Mouse (Mus musculus): ENCODE measurements at regions not wholly inside any gene's neighbourhood (a gene's known extent, or its start where the extent isn't known, plus 50 kb on each side); places are given as distances from the start of the nearest gene placed in this dataset.

DNA sequence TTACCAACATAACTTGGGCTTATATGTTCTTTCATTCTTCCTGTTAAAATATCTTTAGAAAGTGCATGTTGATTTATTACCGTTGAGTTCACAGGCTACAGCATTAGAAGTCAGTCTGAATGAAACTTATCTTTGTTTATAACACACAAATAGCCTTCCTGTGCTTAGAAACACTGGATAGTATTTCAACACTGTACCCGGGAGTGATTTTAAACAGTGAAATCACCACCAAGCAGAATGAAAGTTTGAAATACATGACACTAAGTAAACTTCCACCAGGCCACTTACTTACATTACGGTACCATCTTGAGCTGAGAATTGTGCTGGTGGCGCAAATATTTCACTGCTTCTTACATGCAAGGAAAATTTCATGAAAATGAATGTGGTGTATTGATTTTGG lies 516.5 kb upstream of the Ccdc54 start:
- no peak for DNase-seq
- H3K4me3 ChIP-seq (ENCODE audit: control insufficient read depth, insufficient read depth, low read length), result no peak overlapping the region
- WGBS, result 58% methylated on average over 4 of the region's 4 CpGs
- H3K27ac ChIP-seq (ENCODE audit: control insufficient read depth, insufficient read depth, low read length), result no peak overlapping the region
- no peaks in the 10 kb centered on the region for H3K36me3 ChIP-seq (ENCODE audit: control insufficient read depth, insufficient read depth, low read length)
- no peaks in the 10 kb centered on the region for H3K27me3 ChIP-seq (ENCODE audit: control insufficient read depth, insufficient read depth, low read length)
- TF ChIP-seq CTCF (IDR thresholded peaks at IDR 0.05; ENCODE audit: borderline replicate concordance, control insufficient read depth, extremely low read depth, insufficient read depth, low read length, poor library complexity) (no peak), POLR2A (IDR thresholded peaks at IDR 0.05; ENCODE audit: control insufficient read depth, extremely low read depth, insufficient read depth, low read length, poor library complexity) (no peak)
- no peaks in the 10 kb centered on the region for H3K4me1 ChIP-seq (replicated peaks; ENCODE audit: control insufficient read depth, insufficient read depth, low read length)

DNA sequence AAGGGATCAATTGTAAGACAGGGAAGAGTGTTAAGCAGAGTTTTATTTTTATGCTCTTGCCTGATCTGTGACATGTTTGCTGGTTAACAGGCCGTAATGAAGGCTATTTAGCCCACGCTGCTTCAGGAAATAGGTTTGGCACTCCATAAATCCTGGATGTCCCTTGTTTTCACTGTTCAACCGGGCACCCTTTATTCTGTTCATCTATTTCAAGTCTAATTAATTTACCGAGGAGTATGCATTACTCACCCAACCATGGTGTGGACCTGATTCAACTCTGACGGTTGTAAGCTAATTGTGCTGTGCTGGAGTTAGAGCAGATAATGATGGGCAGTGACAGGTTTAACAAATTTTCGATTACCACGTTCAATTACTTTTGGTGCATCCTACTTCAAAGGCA lies 495.6 kb upstream of the Ccdc54 start:
- Histone ChIP-seq H3K27me3 (ENCODE audit: control insufficient read depth, insufficient read depth, low read length) (no peaks in the 10 kb centered on the region), H3K36me3 (ENCODE audit: control insufficient read depth, insufficient read depth, low read length) (no peaks in the 10 kb centered on the region), H3K4me1 (replicated peaks; ENCODE audit: control insufficient read depth, insufficient read depth, low read length) (no peaks in the 10 kb centered on the region), H3K4me3 (ENCODE audit: control insufficient read depth, insufficient read depth, low read length) (no peak overlapping the region), H3K27ac (ENCODE audit: control insufficient read depth, insufficient read depth, low read length) (no peak overlapping the region)
- 93% methylated on average over 7 of the region's 7 CpGs for WGBS
- no peak for DNase-seq
- no peak for TF ChIP-seq POLR2A (IDR thresholded peaks at IDR 0.05; ENCODE audit: control insufficient read depth, extremely low read depth, insufficient read depth, low read length, poor library complexity)
- no peak for TF ChIP-seq CTCF (IDR thresholded peaks at IDR 0.05; ENCODE audit: borderline replicate concordance, control insufficient read depth, extremely low read depth, insufficient read depth, low read length, poor library complexity)

- H3K4me1 ChIP-seq (replicated peaks; ENCODE audit: control insufficient read depth, insufficient read depth, low read length), result no peaks in the 10 kb centered on the region
- TF ChIP-seq CTCF (IDR thresholded peaks at IDR 0.05; ENCODE audit: borderline replicate concordance, control insufficient read depth, extremely low read depth, insufficient read depth, low read length, poor library complexity) (no peak), POLR2A (IDR thresholded peaks at IDR 0.05; ENCODE audit: control insufficient read depth, extremely low read depth, insufficient read depth, low read length, poor library complexity) (no peak)
- H3K27ac ChIP-seq (ENCODE audit: control insufficient read depth, insufficient read depth, low read length), result no peak overlapping the region
- H3K27me3 ChIP-seq (ENCODE audit: control insufficient read depth, insufficient read depth, low read length), result no peaks in the 10 kb centered on the region
- no peaks in the 10 kb centered on the region for H3K36me3 ChIP-seq (ENCODE audit: control insufficient read depth, insufficient read depth, low read length)
- 89% methylated on average over 4 of the region's 4 CpGs for WGBS
- DNase-seq, result no peak
- H3K4me3 ChIP-seq (ENCODE audit: control insufficient read depth, insufficient read depth, low read length), result no peak overlapping the region
Measured at GRCm38 (mm10) chr16:51080146-51080545, 489.2 kb upstream of the Ccdc54 start.

- H3K36me3 ChIP-seq (ENCODE audit: control insufficient read depth, insufficient read depth, low read length), result no peaks in the 10 kb centered on the region
- H3K27ac ChIP-seq (ENCODE audit: control insufficient read depth, insufficient read depth, low read length), result no peak overlapping the region
- no peak for DNase-seq
- TF ChIP-seq CTCF (IDR thresholded peaks at IDR 0.05; ENCODE audit: borderline replicate concordance, control insufficient read depth, extremely low read depth, insufficient read depth, low read length, poor library complexity), result no peak
- no peak for TF ChIP-seq POLR2A (IDR thresholded peaks at IDR 0.05; ENCODE audit: control insufficient read depth, extremely low read depth, insufficient read depth, low read length, poor library complexity)
- no peak overlapping the region for H3K4me3 ChIP-seq (ENCODE audit: control insufficient read depth, insufficient read depth, low read length)
- no peaks in the 10 kb centered on the region for H3K27me3 ChIP-seq (ENCODE audit: control insufficient read depth, insufficient read depth, low read length)
- 76% methylated on average over 2 of the region's 2 CpGs for WGBS
- H3K4me1 ChIP-seq (replicated peaks; ENCODE audit: control insufficient read depth, insufficient read depth, low read length), result no peaks in the 10 kb centered on the region
Measured at GRCm38 (mm10) chr16:51048650-51049049, 457.7 kb upstream of the Ccdc54 start.

- Histone ChIP-seq H3K27ac (ENCODE audit: control insufficient read depth, insufficient read depth, low read length) (no peak overlapping the region), H3K4me3 (ENCODE audit: control insufficient read depth, insufficient read depth, low read length) (no peak overlapping the region), H3K4me1 (replicated peaks; ENCODE audit: control insufficient read depth, insufficient read depth, low read length) (no peaks in the 10 kb centered on the region), H3K27me3 (ENCODE audit: control insufficient read depth, insufficient read depth, low read length) (no peaks in the 10 kb centered on the region), H3K36me3 (ENCODE audit: control insufficient read depth, insufficient read depth, low read length) (no peaks in the 10 kb centered on the region)
- DNase-seq, result no peak
- no peak for TF ChIP-seq POLR2A (IDR thresholded peaks at IDR 0.05; ENCODE audit: control insufficient read depth, extremely low read depth, insufficient read depth, low read length, poor library complexity)
- TF ChIP-seq CTCF (IDR thresholded peaks at IDR 0.05; ENCODE audit: borderline replicate concordance, control insufficient read depth, extremely low read depth, insufficient read depth, low read length, poor library complexity), result no peak
- 91% methylated on average over 4 of the region's 4 CpGs for WGBS
Measured at GRCm38 (mm10) chr16:51048169-51048568, 457.2 kb upstream of the Ccdc54 start.

- no peak for TF ChIP-seq CTCF (IDR thresholded peaks at IDR 0.05; ENCODE audit: borderline replicate concordance, control insufficient read depth, extremely low read depth, insufficient read depth, low read length, poor library complexity)
- TF ChIP-seq POLR2A (IDR thresholded peaks at IDR 0.05; ENCODE audit: control insufficient read depth, extremely low read depth, insufficient read depth, low read length, poor library complexity), result no peak
- H3K4me3 ChIP-seq (ENCODE audit: control insufficient read depth, insufficient read depth, low read length), result no peak overlapping the region
- no peak for DNase-seq
- H3K36me3 ChIP-seq (ENCODE audit: control insufficient read depth, insufficient read depth, low read length), result no peaks in the 10 kb centered on the region
- no peaks in the 10 kb centered on the region for H3K27me3 ChIP-seq (ENCODE audit: control insufficient read depth, insufficient read depth, low read length)
- H3K27ac ChIP-seq (ENCODE audit: control insufficient read depth, insufficient read depth, low read length), result no peak overlapping the region
- 97% methylated on average over 4 of the region's 4 CpGs for WGBS
- no peaks in the 10 kb centered on the region for H3K4me1 ChIP-seq (replicated peaks; ENCODE audit: control insufficient read depth, insufficient read depth, low read length)
Measured at GRCm38 (mm10) chr16:51041311-51041710, 450.4 kb upstream of the Ccdc54 start.

DNA sequence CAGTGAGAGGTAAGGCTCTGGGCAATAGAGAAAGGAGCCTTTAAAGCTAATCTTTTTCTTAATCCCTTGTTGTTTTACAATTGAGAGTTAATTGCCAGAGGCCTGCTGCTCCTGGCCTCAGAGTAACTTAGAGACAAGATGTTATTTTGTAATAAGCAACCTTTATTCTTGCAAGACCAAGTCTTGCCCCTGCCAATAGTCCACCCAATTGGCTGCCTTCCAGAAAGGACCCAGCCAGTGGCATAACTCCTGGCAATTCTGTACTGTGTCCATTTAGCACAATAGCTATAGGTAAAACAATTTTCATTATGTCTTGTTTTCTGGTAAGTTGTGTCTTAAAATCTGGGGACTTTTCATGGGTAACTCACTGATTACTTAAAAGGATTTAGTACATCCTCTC lies 411.9 kb upstream of the Ccdc54 start:
- Histone ChIP-seq H3K4me1 (replicated peaks; ENCODE audit: control insufficient read depth, insufficient read depth, low read length) (no peaks in the 10 kb centered on the region), H3K27me3 (ENCODE audit: control insufficient read depth, insufficient read depth, low read length) (no peaks in the 10 kb centered on the region), H3K27ac (ENCODE audit: control insufficient read depth, insufficient read depth, low read length) (no peak overlapping the region), H3K4me3 (ENCODE audit: control insufficient read depth, insufficient read depth, low read length) (no peak overlapping the region), H3K36me3 (ENCODE audit: control insufficient read depth, insufficient read depth, low read length) (no peaks in the 10 kb centered on the region)
- no peak for DNase-seq
- TF ChIP-seq POLR2A (IDR thresholded peaks at IDR 0.05; ENCODE audit: control insufficient read depth, extremely low read depth, insufficient read depth, low read length, poor library complexity) (no peak), CTCF (IDR thresholded peaks at IDR 0.05; ENCODE audit: borderline replicate concordance, control insufficient read depth, extremely low read depth, insufficient read depth, low read length, poor library complexity) (no peak)
